Mouse (Mus musculus) MN1 (cell line): ENCODE measurements around the gene Gm1604a.
"Not testable (repeated sequence)": the region's sequence is repeated elsewhere in the genome, so short reads cannot be mapped to it uniquely, and the experiment has no call there.

Experiments used
- DNase-seq: peaks from one replicate; pipeline ENCODE4 v3.0.0-alpha.2; 2016; ENCODE audit warnings: low spot score

Gene Gm1604a

GRCm38 (mm10) chr17:7025257-7025656 is at the start of gene Gm1604a:
TSS of gene Gm1604a (plus strand) at chr17:7025568.
- not testable (repeated sequence) for DNase-seq

GRCm38 (mm10) chr17:6978287-6979248 is 46.8 kb upstream of the Gm1604a start, which contains the start of gene Gm49721:
TSS of gene Gm49721 (plus strand) at chr17:6978904.
- DNase-seq = peak; percentile 12

GRCm38 (mm10) chr17:6979380-6979779 is 46.0 kb upstream of the Gm1604a start:
- DNase-seq = not testable (repeated sequence)

GRCm38 (mm10) chr17:6980144-6980543 is 45.2 kb upstream of the Gm1604a start:
- DNase-seq = not testable (repeated sequence)

GRCm38 (mm10) chr17:6986118-6986517 is 39.2 kb upstream of the Gm1604a start:
- not testable (repeated sequence) for DNase-seq

GRCm38 (mm10) chr17:6995504-6995903 is 29.9 kb upstream of the Gm1604a start:
- not testable (repeated sequence) for DNase-seq

GRCm38 (mm10) chr17:6996826-6997225 is 28.5 kb upstream of the Gm1604a start:
- not testable (repeated sequence) for DNase-seq

- not testable (repeated sequence) for DNase-seq
Measured at GRCm38 (mm10) chr17:6997778-6998490, 27.4 kb upstream of the Gm1604a start.

GRCm38 (mm10) chr17:7001790-7002585 is 23.4 kb upstream of the Gm1604a start:
- not testable (repeated sequence) for DNase-seq

- DNase-seq = not testable (repeated sequence)
Measured at GRCm38 (mm10) chr17:7003392-7003791, 22.0 kb upstream of the Gm1604a start.

GRCm38 (mm10) chr17:7005646-7006045 is 19.7 kb upstream of the Gm1604a start:
- DNase-seq = not testable (repeated sequence)

GRCm38 (mm10) chr17:7008885-7009284 is 16.5 kb upstream of the Gm1604a start:
- not testable (repeated sequence) for DNase-seq

- DNase-seq = not testable (repeated sequence)
Measured at GRCm38 (mm10) chr17:7009440-7009839, 15.9 kb upstream of the Gm1604a start.

- not testable (repeated sequence) for DNase-seq
Measured at GRCm38 (mm10) chr17:7009901-7010300, 15.5 kb upstream of the Gm1604a start.

GRCm38 (mm10) chr17:7014190-7014589 is 11.2 kb upstream of the Gm1604a start:
- not testable (repeated sequence) for DNase-seq

- DNase-seq = not testable (repeated sequence)
Measured at GRCm38 (mm10) chr17:7025764-7026346, 487 bp downstream of the Gm1604a start.

GRCm38 (mm10) chr17:7030204-7030603 is 4.8 kb downstream of the Gm1604a start:
- peak; percentile 5 for DNase-seq

- peak; percentile 29 for DNase-seq
Measured at GRCm38 (mm10) chr17:7030622-7031174, 5.3 kb downstream of the Gm1604a start.

- DNase-seq = not testable (repeated sequence)
Measured at GRCm38 (mm10) chr17:7033192-7034166, 8.1 kb downstream of the Gm1604a start.
